Comparison of ENCODE assay signal across 8 mouse cellular contexts in genomic region chr8:94836456-94837240, GRCm38 (mm10). TPM values are rescaled to one million over a fixed set of nuclear protein-coding genes. Genes with fewer than 3 reads are reported as not detected.
A peak's percentile ranks its signal among the peaks of the same experiment; 100 is the strongest.
DNase-seq lines count a peak whose midpoint lies in the region; ATAC-seq and TF ChIP-seq lines count a peak whose summit lies in the region.

No protein-coding gene starts in this region.

- intact Hi-C loops in left cerebral cortex, postnatal 4 days (cut with DNase I) = no loop called here

- peak overlapping the region; percentile 86 for H3K9ac ChIP-seq in CH12.LX (ENCODE audit: insufficient read depth, low read depth)
- peak overlapping the region; percentile 99 for H3K9ac ChIP-seq in heart, embryonic 16.5 days (ENCODE audit: low read length)
- peak overlapping the region; percentile 98 for H3K9ac ChIP-seq in liver, embryonic 16.5 days (ENCODE audit: low read depth, low read length)

- WGBS in heart, embryonic 16.5 days = 59% methylated on average over 11 of the region's 11 CpGs
- 45% methylated on average over 11 of the region's 11 CpGs for WGBS in liver, embryonic 16.5 days (ENCODE audit: insufficient replicate concordance)

- peaks cover 0 to 27% of the 10 kb centered on the region in 2 experiments; a peak in 2 of 4 replicates for H3K4me1 ChIP-seq in CH12.LX (ENCODE audit: control insufficient read depth in 1 of 2, insufficient read depth in 2 of 2)
- H3K4me1 ChIP-seq in heart, embryonic 16.5 days (ENCODE audit: control insufficient read depth, insufficient read depth, low read length) = peaks cover 16% of the 10 kb centered on the region
- H3K4me1 ChIP-seq in liver, embryonic 16.5 days (ENCODE audit: control insufficient read depth, low read depth, low read length) = peaks cover 20% of the 10 kb centered on the region

- peaks cover 38% of the 10 kb centered on the region for H3K79me2 ChIP-seq in CH12.LX (replicated peaks; ENCODE audit: control insufficient read depth, extremely low read depth, insufficient read depth, poor library complexity, severe bottlenecking)

- dilution Hi-C loops in CH12.LX (cut with MboI; ENCODE audit: extremely low pct_ligation_motif_present, extremely low pct_unique_long_range_greater_than_20kb, low sequenced_read_pairs) = no loop called here

- no peak for TF ChIP-seq CTCF in CH12.LX (conservative IDR thresholded peaks at IDR 0.05 in 1 of 2, IDR thresholded peaks at IDR 0.05 in 1 of 2; ENCODE audit: low read depth in 2 of 2, low read length in 2 of 2)

- in situ Hi-C loops in CH12.LX (cut with MboI; ENCODE audit: low pct_ligation_motif_present, low pct_unique_long_range_greater_than_20kb, low sequenced_read_pairs) = no loop called here

- no peaks in the 10 kb centered on the region for H3K9me3 ChIP-seq in CH12.LX (replicated peaks; ENCODE audit: low read length)
- no peaks in the 10 kb centered on the region for H3K9me3 ChIP-seq in heart, embryonic 16.5 days (replicated peaks; ENCODE audit: control insufficient read depth, low read length)
- no peaks in the 10 kb centered on the region for H3K9me3 ChIP-seq in liver, embryonic 16.5 days (replicated peaks; ENCODE audit: control insufficient read depth, low read length)

- no peak overlapping the region for H3K27ac ChIP-seq in CH12.LX (ENCODE audit: insufficient read depth, low read depth)
- no peak overlapping the region for H3K27ac ChIP-seq in heart, embryonic 16.5 days (ENCODE audit: low read length)
- peak overlapping the region; percentile 45; the same call in 1 of the 2 replicates for H3K27ac ChIP-seq in liver, embryonic 16.5 days (ENCODE audit: low read length)

- H3K4me3 ChIP-seq in CH12.LX (replicated peaks in 1 of 3; ENCODE audit: low read depth in 2 of 3, low read length in 2 of 3, poor library complexity in 1 of 3) = peak overlapping the region; percentile 16 to 96 (median 93)
- H3K4me3 ChIP-seq in heart, embryonic 16.5 days (ENCODE audit: low read length) = peak overlapping the region; percentile 99
- H3K4me3 ChIP-seq in liver, embryonic 16.5 days (ENCODE audit: low read depth, low read length) = peak overlapping the region; percentile 99

- no peak for TF ChIP-seq RAD21 in CH12.LX (IDR thresholded peaks at IDR 0.05; ENCODE audit: low read depth, low read length)

- TF ChIP-seq EP300 in CH12.LX (IDR thresholded peaks at IDR 0.05; ENCODE audit: low read length) = no peak

- no peak for ATAC-seq in heart, embryonic 16.5 days (replicated peaks; ENCODE audit: extremely low read depth, insufficient read depth, low FRiP score)
- no peak for ATAC-seq in liver, embryonic 16.5 days (ENCODE audit: low read depth)

- no peak for TF ChIP-seq POLR2A in CH12.LX (IDR thresholded peaks at IDR 0.05; ENCODE audit: low read depth, low read length)

- H3K27me3 ChIP-seq in CH12.LX (replicated peaks) = no peaks in the 10 kb centered on the region
- H3K27me3 ChIP-seq in heart, embryonic 16.5 days (ENCODE audit: control insufficient read depth, insufficient read depth, low read length) = no peaks in the 10 kb centered on the region
- no peaks in the 10 kb centered on the region for H3K27me3 ChIP-seq in liver, embryonic 16.5 days (ENCODE audit: control insufficient read depth, insufficient read depth, low read depth, low read length)

- H3K4me2 ChIP-seq in CH12.LX (ENCODE audit: insufficient read depth, low read depth, poor library complexity, severe bottlenecking) = peak overlapping the region; percentile 64
- peak overlapping the region; percentile 95 for H3K4me2 ChIP-seq in heart, embryonic 16.5 days (ENCODE audit: low read depth, low read length)
- H3K4me2 ChIP-seq in liver, embryonic 16.5 days (ENCODE audit: low read depth, low read length) = peak overlapping the region; percentile 88

- DNase-seq in adrenal gland, postnatal 14 days = peak; percentile 42
- DNase-seq in adrenal gland, postnatal 10 days = no peak
- DNase-seq in CH12.LX (ENCODE audit: extremely low read depth) = no peak
- DNase-seq in layer of hippocampus, postnatal 10 days (ENCODE audit: low spot score in 2 of 2) = no peak
- no peak for DNase-seq in left cerebral cortex, postnatal 4 days
- DNase-seq in frontal cortex, postnatal 36 days (ENCODE audit: low spot score in 2 of 2) = no peak

- H3K36me3 ChIP-seq in CH12.LX (replicated peaks in 1 of 2; ENCODE audit: control insufficient read depth in 1 of 2, insufficient read depth in 1 of 2, low read length in 1 of 2) = peaks cover 9 to 20% of the 10 kb centered on the region in 2 experiments
- peaks cover 6% of the 10 kb centered on the region for H3K36me3 ChIP-seq in heart, embryonic 16.5 days (ENCODE audit: control insufficient read depth, insufficient read depth)
- peaks cover 5% of the 10 kb centered on the region; the same call in 1 of the 2 replicates for H3K36me3 ChIP-seq in liver, embryonic 16.5 days (ENCODE audit: control insufficient read depth, insufficient read depth)

TF ChIP-seq in CH12.LX, 34 proteins besides CTCF, POLR2A, EP300 and RAD21 (continues in another document):
- no peak for TF ChIP-seq E2F4 (IDR thresholded peaks at IDR 0.05; ENCODE audit: insufficient replicate concordance, low read depth, low read length)
- TF ChIP-seq KAT2A (IDR thresholded peaks at IDR 0.05; ENCODE audit: insufficient replicate concordance, low read length) = no peak
- TF ChIP-seq ZC3H11A (IDR thresholded peaks at IDR 0.05; ENCODE audit: low read depth, low read length) = no peak
- TF ChIP-seq MEF2A (IDR thresholded peaks at IDR 0.05; ENCODE audit: borderline replicate concordance, low read depth, low read length) = no peak
- no peak for TF ChIP-seq MAZ (IDR thresholded peaks at IDR 0.05; ENCODE audit: low read depth, low read length)
- no peak for TF ChIP-seq ELF1 (IDR thresholded peaks at IDR 0.05; ENCODE audit: low read depth, low read length)
- TF ChIP-seq ZNF384 (IDR thresholded peaks at IDR 0.05; ENCODE audit: low read depth, low read length) = no peak
- TF ChIP-seq UBTF (IDR thresholded peaks at IDR 0.05; ENCODE audit: low read depth, low read length) = no peak
- TF ChIP-seq ZMIZ1 (IDR thresholded peaks at IDR 0.05; ENCODE audit: low read depth, low read length) = no peak
- TF ChIP-seq CHD1 (IDR thresholded peaks at IDR 0.05; ENCODE audit: low read depth, low read length) = no peak
- TF ChIP-seq TCF12 (IDR thresholded peaks at IDR 0.05; ENCODE audit: low read depth, low read length) = no peak
- no peak for TF ChIP-seq NRF1 (IDR thresholded peaks at IDR 0.05; ENCODE audit: low read depth, low read length)
- TF ChIP-seq SMC3 (IDR thresholded peaks at IDR 0.05; ENCODE audit: low read depth, low read length) = no peak

RNA-seq across cellular contexts. Expression of gene Coq9, which starts 1.5 kb away (rescaled TPM):
- 269 and 282 TPM in 2 replicates for total RNA-seq in adrenal gland, postnatal 14 days (2021)
- 100 to 1,000 TPM; 270 to 345 TPM for total RNA-seq in adrenal gland, postnatal 10 days (2021)
- 68.5 and 82.2 TPM in 2 replicates for total RNA-seq in CH12.LX (2012; rRNA removed)
- 44.2 and 48.5 TPM in 2 replicates for total RNA-seq in CH12.LX (2014; rRNA removed)
- 68.8 and 97.0 TPM in 2 replicates for polyA plus RNA-seq in CH12.LX (2012; ENCODE audit: insufficient read length, low read depth)
- polyA plus RNA-seq in heart, embryonic 16.5 days (2015; fragmentation: Nextera tagmentation; extraction: Ambion mirVana) = 194 and 209 TPM in 2 replicates
- 55.3 and 61.8 TPM in 2 replicates for polyA plus RNA-seq in liver, embryonic 16.5 days (2015; fragmentation: Nextera tagmentation; extraction: Ambion mirVana)
- total RNA-seq in layer of hippocampus, postnatal 10 days (2021) = 10 to 100 TPM; 66.3 to 76.9 TPM
- total RNA-seq in left cerebral cortex, postnatal 4 days (2021) = 10 to 100 TPM; 41.8 to 42.4 TPM

RNA-seq across cellular contexts. Expression of gene Ciapin1, which starts 1.5 kb away (rescaled TPM):
- total RNA-seq in adrenal gland, postnatal 14 days (2021) = 107 and 122 TPM in 2 replicates
- total RNA-seq in adrenal gland, postnatal 10 days (2021) = 100 to 1,000 TPM; 101 to 127 TPM
- total RNA-seq in CH12.LX (2012; rRNA removed) (83.1 and 99.8 TPM in 2 replicates), CH12.LX (2014; rRNA removed) (89.4 and 97.1 TPM in 2 replicates)
- 139 and 189 TPM in 2 replicates for polyA plus RNA-seq in CH12.LX (2012; ENCODE audit: insufficient read length, low read depth)
- polyA plus RNA-seq in heart, embryonic 16.5 days (2015; fragmentation: Nextera tagmentation; extraction: Ambion mirVana) = 88.2 and 98.8 TPM in 2 replicates
- 37.5 TPM in 2 replicates for polyA plus RNA-seq in liver, embryonic 16.5 days (2015; fragmentation: Nextera tagmentation; extraction: Ambion mirVana)
- 10 to 100 TPM; 73.4 to 95.8 TPM for total RNA-seq in layer of hippocampus, postnatal 10 days (2021)
- 10 to 100 TPM; 84.3 to 84.6 TPM for total RNA-seq in left cerebral cortex, postnatal 4 days (2021)

RNA-seq across cellular contexts. Expression of gene Polr2c, which starts 20.6 kb away (rescaled TPM):
- 58.3 and 65.8 TPM in 2 replicates for total RNA-seq in adrenal gland, postnatal 14 days (2021)
- 10 to 100 TPM; 56.7 to 64.3 TPM for total RNA-seq in adrenal gland, postnatal 10 days (2021)
- 93.2 and 102 TPM in 2 replicates for total RNA-seq in CH12.LX (2012; rRNA removed)
- total RNA-seq in CH12.LX (2014; rRNA removed) = 120 and 130 TPM in 2 replicates
- polyA plus RNA-seq in CH12.LX (2012; ENCODE audit: insufficient read length, low read depth) = 134 and 141 TPM in 2 replicates
- 123 and 134 TPM in 2 replicates for polyA plus RNA-seq in heart, embryonic 16.5 days (2015; fragmentation: Nextera tagmentation; extraction: Ambion mirVana)
- 65.7 and 67.0 TPM in 2 replicates for polyA plus RNA-seq in liver, embryonic 16.5 days (2015; fragmentation: Nextera tagmentation; extraction: Ambion mirVana)
- 10 to 100 TPM; 52.8 to 58.3 TPM for total RNA-seq in layer of hippocampus, postnatal 10 days (2021)
- 10 to 100 TPM; 53.6 to 63.3 TPM for total RNA-seq in left cerebral cortex, postnatal 4 days (2021)

RNA-seq across cellular contexts. Expression of gene Ccl17, which starts 26.4 kb away (rescaled TPM):
- 1.1 TPM in 1 of 2 replicates, not detected in the other for total RNA-seq in adrenal gland, postnatal 14 days (2021)
- under 1 TPM in 1 of 2 experiments, not detected in 1; 0.96 TPM for total RNA-seq in adrenal gland, postnatal 10 days (2021)
- 2.1 and 2.2 TPM in 2 replicates for total RNA-seq in CH12.LX (2012; rRNA removed)
- 2.5 and 2.6 TPM in 2 replicates for total RNA-seq in CH12.LX (2014; rRNA removed)
- polyA plus RNA-seq in CH12.LX (2012; ENCODE audit: insufficient read length, low read depth) = 1.3 and 2.5 TPM in 2 replicates
- polyA plus RNA-seq in heart, embryonic 16.5 days (2015; fragmentation: Nextera tagmentation; extraction: Ambion mirVana) = 0.44 and 0.51 TPM in 2 replicates
- polyA plus RNA-seq in liver, embryonic 16.5 days (2015; fragmentation: Nextera tagmentation; extraction: Ambion mirVana) = not detected in 2 replicates
- total RNA-seq in layer of hippocampus, postnatal 10 days (2021) = 1 to 10 TPM; 6.4 to 7.5 TPM
- 1 to 10 TPM; 2.4 to 2.8 TPM for total RNA-seq in left cerebral cortex, postnatal 4 days (2021)

RNA-seq across cellular contexts. Expression of gene Dok4, which starts 39.5 kb away (rescaled TPM):
- total RNA-seq in adrenal gland, postnatal 14 days (2021) = 19.7 and 20.7 TPM in 2 replicates
- total RNA-seq in adrenal gland, postnatal 10 days (2021) = 10 to 100 TPM; 26.3 to 26.7 TPM
- total RNA-seq in CH12.LX (2012; rRNA removed) = 1.8 and 2.3 TPM in 2 replicates
- 1.6 and 2.3 TPM in 2 replicates for total RNA-seq in CH12.LX (2014; rRNA removed)
- polyA plus RNA-seq in CH12.LX (2012; ENCODE audit: insufficient read length, low read depth) = 1.7 and 1.9 TPM in 2 replicates
- 28.9 and 33.7 TPM in 2 replicates for polyA plus RNA-seq in heart, embryonic 16.5 days (2015; fragmentation: Nextera tagmentation; extraction: Ambion mirVana)
- polyA plus RNA-seq in liver, embryonic 16.5 days (2015; fragmentation: Nextera tagmentation; extraction: Ambion mirVana) = 7.8 and 9.4 TPM in 2 replicates
- total RNA-seq in layer of hippocampus, postnatal 10 days (2021) = 10 to 100 TPM; 75.5 to 81.2 TPM
- total RNA-seq in left cerebral cortex, postnatal 4 days (2021) = 100 to 1,000 TPM; 181 to 191 TPM
